Mouse (Mus musculus) layer of hippocampus, adult 9-11 months (tissue): ENCODE measurements around the gene Chst2.

Experiments used
- DNase-seq: peaks from one replicate; pipeline ENCODE4 v3.0.0; 2022

Chst2 gene

DNA sequence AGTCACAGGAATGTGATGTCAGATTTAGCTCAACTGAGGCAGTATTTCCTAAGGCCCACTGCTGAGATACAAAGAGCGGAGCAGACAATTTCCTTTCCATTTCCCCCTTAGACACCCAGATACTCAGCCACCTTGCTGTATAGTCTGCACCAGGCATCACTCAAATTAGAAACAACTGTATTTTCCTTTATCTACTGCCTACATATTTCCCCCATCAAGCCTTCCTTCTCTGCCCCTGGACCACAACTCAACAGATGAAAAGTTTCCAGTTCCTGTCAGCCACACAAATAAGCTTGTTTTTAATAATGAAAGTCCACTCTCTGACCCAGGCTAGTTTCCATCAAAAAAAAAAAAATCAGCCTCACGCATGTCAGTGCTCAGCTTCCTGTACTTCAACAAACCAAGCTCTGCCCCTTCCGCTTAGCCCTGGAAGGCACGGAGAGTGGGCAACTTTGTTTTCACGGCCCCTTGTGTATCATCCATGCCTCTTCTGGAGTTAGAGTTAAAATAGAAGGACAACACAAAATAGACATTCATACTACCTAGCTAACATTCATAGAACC, 52.6 kb downstream of the Chst2 start:
- no peak for DNase-seq

DNA sequence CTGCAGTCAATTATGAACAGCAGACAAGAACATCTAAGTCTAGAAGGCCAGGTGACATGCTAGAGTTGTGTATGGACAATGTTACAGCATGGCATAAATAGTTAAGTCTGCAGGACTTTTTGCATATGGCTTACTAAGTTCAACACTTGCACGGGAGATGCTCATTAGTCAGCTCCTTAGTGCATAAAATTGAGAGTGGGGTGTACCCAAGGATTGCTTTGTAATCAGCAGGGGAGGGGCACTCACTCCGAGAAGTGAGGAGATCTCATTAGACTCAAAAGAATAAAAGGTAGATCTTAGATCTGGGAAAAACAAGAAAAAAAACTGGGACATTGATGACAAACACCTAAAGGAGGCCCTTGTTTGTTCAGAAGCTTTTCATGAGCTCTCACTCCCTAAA, 54.6 kb downstream of the Chst2 start:
- no peak for DNase-seq

DNA sequence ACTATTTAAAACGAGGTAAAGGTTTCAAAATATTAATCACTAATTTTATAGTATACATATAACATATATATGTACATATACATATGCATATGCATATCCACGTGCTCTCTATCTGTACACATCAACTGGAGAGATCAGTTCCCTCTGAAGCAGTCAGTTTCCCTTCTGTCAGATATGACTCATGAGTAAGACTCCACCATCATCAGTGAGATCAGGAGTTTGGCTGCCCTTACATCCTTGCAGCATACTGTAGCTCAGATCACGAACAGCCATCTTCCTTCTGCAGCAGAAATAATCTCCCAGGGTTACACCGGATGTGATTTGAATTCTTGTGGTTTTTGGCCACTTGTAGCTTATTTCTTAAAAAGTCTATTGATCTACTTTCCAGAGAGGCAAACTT, 56.0 kb downstream of the Chst2 start:
- no peak for DNase-seq
